Mouse (Mus musculus) brain, embryonic 14.5 days (tissue): ENCODE data around the gene Nol4l.

ENCODE experiments used
- CTCF ChIP-seq: fragments of 200-500 bp; IDR thresholded peaks from 2 replicates; pipeline ENCODE4 v1.5.1; 2012; ENCODE audit warnings: inconsistent platforms, mild to moderate bottlenecking, moderate library complexity, borderline replicate concordance; ENCODE audit not compliant: insufficient read depth, insufficient read length; ENCODE audit errors: extremely low read depth
- POLR2A ChIP-seq: fragments of 200-500 bp; IDR thresholded peaks from 2 replicates; pipeline ENCODE4 v1.6.1; 2012; ENCODE audit warnings: mild to moderate bottlenecking, inconsistent platforms, borderline replicate concordance; ENCODE audit not compliant: poor library complexity, insufficient read depth, insufficient read length, severe bottlenecking; ENCODE audit errors: extremely low read depth

- TF ChIP-seq POLR2A (no peak), CTCF (no peak)
Measured at GRCm38 (mm10) chr2:153404062-153404461, 125.7 kb downstream of the Nol4l start.
